Mouse (Mus musculus): Measurements from ENCODE around the gene Gramd1c. TPM values are rescaled to one million over a fixed set of nuclear protein-coding genes. Genes with fewer than 3 reads are reported as not detected.

The Gramd1c gene
- polyA plus RNA-seq, 1 experiment from 2014 or later, result 5.6 TPM

GRCm38 (mm10) chr16:44011010-44011409, 52.1 kb downstream of the Gramd1c start:
- H3K4me3 ChIP-seq (ENCODE audit: low read length), result no peak overlapping the region
- 50% methylated on average over 5 of the region's 5 CpGs for WGBS
- no peaks in the 10 kb centered on the region for H3K27me3 ChIP-seq (ENCODE audit: control insufficient read depth, insufficient read depth, low read length)
- ATAC-seq (ENCODE audit: low FRiP score, low TSS enrichment), result 0 out of 2 replicates have a peak, but pooled peaks have one; percentile 55
- H3K4me1 ChIP-seq (ENCODE audit: control insufficient read depth, insufficient read depth, low read length), result no peaks in the 10 kb centered on the region
- no peaks in the 10 kb centered on the region for H3K36me3 ChIP-seq (ENCODE audit: control insufficient read depth, insufficient read depth, low read length)
- H3K9ac ChIP-seq (ENCODE audit: low read depth, low read length), result no peak overlapping the region
- H3K27ac ChIP-seq (ENCODE audit: low read depth, low read length), result no peak overlapping the region
- H3K9me3 ChIP-seq (ENCODE audit: control insufficient read depth, low read length), result no peaks in the 10 kb centered on the region
- H3K4me2 ChIP-seq (replicated peaks; ENCODE audit: low read depth, low read length), result no peak overlapping the region

GRCm38 (mm10) chr16:44002086-44002485, 61.1 kb downstream of the Gramd1c start:
- no peaks in the 10 kb centered on the region for H3K27me3 ChIP-seq (ENCODE audit: control insufficient read depth, insufficient read depth, low read length)
- no peak overlapping the region for H3K9ac ChIP-seq (ENCODE audit: low read depth, low read length)
- WGBS, result 60% methylated on average over 5 of the region's 5 CpGs
- no peak overlapping the region for H3K27ac ChIP-seq (ENCODE audit: low read depth, low read length)
- H3K4me3 ChIP-seq (ENCODE audit: low read length), result no peak overlapping the region
- H3K4me2 ChIP-seq (replicated peaks; ENCODE audit: low read depth, low read length), result no peak overlapping the region
- H3K36me3 ChIP-seq (ENCODE audit: control insufficient read depth, insufficient read depth, low read length), result no peaks in the 10 kb centered on the region
- H3K4me1 ChIP-seq (ENCODE audit: control insufficient read depth, insufficient read depth, low read length), result no peaks in the 10 kb centered on the region
- H3K9me3 ChIP-seq (ENCODE audit: control insufficient read depth, low read length), result no peaks in the 10 kb centered on the region
- no peak for ATAC-seq (ENCODE audit: low FRiP score, low TSS enrichment)

- Histone ChIP-seq H3K9ac (ENCODE audit: low read depth, low read length) (no peak overlapping the region), H3K4me3 (ENCODE audit: low read length) (no peak overlapping the region), H3K27ac (ENCODE audit: low read depth, low read length) (no peak overlapping the region), H3K4me2 (replicated peaks; ENCODE audit: low read depth, low read length) (no peak overlapping the region), H3K27me3 (ENCODE audit: control insufficient read depth, insufficient read depth, low read length) (no peaks in the 10 kb centered on the region), H3K9me3 (ENCODE audit: control insufficient read depth, low read length) (no peaks in the 10 kb centered on the region), H3K36me3 (ENCODE audit: control insufficient read depth, insufficient read depth, low read length) (no peaks in the 10 kb centered on the region), H3K4me1 (ENCODE audit: control insufficient read depth, insufficient read depth, low read length) (no peaks in the 10 kb centered on the region)
- ATAC-seq (ENCODE audit: low FRiP score, low TSS enrichment), result no peak
- 76% methylated on average over 5 of the region's 5 CpGs for WGBS
These were observed 63.6 kb downstream of the Gramd1c start for GRCm38 (mm10) chr16:43999541-43999940.

- no peak for ATAC-seq (ENCODE audit: low FRiP score, low TSS enrichment)
These were observed 64.0 kb downstream of the Gramd1c start for GRCm38 (mm10) chr16:43999111-43999510.

GRCm38 (mm10) chr16:43994623-43995022, 68.5 kb downstream of the Gramd1c start:
- WGBS, result 84% methylated on average over 3 of the region's 3 CpGs
- no peak overlapping the region for H3K4me3 ChIP-seq (ENCODE audit: low read length)
- H3K9ac ChIP-seq (ENCODE audit: low read depth, low read length), result no peak overlapping the region
- H3K36me3 ChIP-seq (ENCODE audit: control insufficient read depth, insufficient read depth, low read length), result no peaks in the 10 kb centered on the region
- H3K27ac ChIP-seq (ENCODE audit: low read depth, low read length), result no peak overlapping the region
- ATAC-seq (ENCODE audit: low FRiP score, low TSS enrichment), result no peak
- no peaks in the 10 kb centered on the region for H3K27me3 ChIP-seq (ENCODE audit: control insufficient read depth, insufficient read depth, low read length)
- H3K9me3 ChIP-seq (ENCODE audit: control insufficient read depth, low read length), result no peaks in the 10 kb centered on the region
- H3K4me2 ChIP-seq (replicated peaks; ENCODE audit: low read depth, low read length), result no peak overlapping the region
- no peaks in the 10 kb centered on the region for H3K4me1 ChIP-seq (ENCODE audit: control insufficient read depth, insufficient read depth, low read length)

More at GRCm38 (mm10) chr16:43999111-43999510, 64.0 kb downstream of the Gramd1c start:
- Histone ChIP-seq H3K9me3 (ENCODE audit: control insufficient read depth, low read length) (no peaks in the 10 kb centered on the region), H3K27ac (ENCODE audit: low read depth, low read length) (no peak overlapping the region), H3K4me3 (ENCODE audit: low read length) (no peak overlapping the region), H3K36me3 (ENCODE audit: control insufficient read depth, insufficient read depth, low read length) (no peaks in the 10 kb centered on the region), H3K27me3 (ENCODE audit: control insufficient read depth, insufficient read depth, low read length) (no peaks in the 10 kb centered on the region), H3K4me2 (replicated peaks; ENCODE audit: low read depth, low read length) (no peak overlapping the region), H3K9ac (ENCODE audit: low read depth, low read length) (no peak overlapping the region), H3K4me1 (ENCODE audit: control insufficient read depth, insufficient read depth, low read length) (no peaks in the 10 kb centered on the region)
- WGBS, result 86% methylated on average over 8 of the region's 8 CpGs

- no peak overlapping the region for H3K4me2 ChIP-seq (replicated peaks; ENCODE audit: low read depth, low read length)
- H3K27me3 ChIP-seq (ENCODE audit: control insufficient read depth, insufficient read depth, low read length), result no peaks in the 10 kb centered on the region
- 89% methylated on average over 4 of the region's 4 CpGs for WGBS
- H3K4me1 ChIP-seq (ENCODE audit: control insufficient read depth, insufficient read depth, low read length), result no peaks in the 10 kb centered on the region
- no peak overlapping the region for H3K4me3 ChIP-seq (ENCODE audit: low read length)
- H3K9me3 ChIP-seq (ENCODE audit: control insufficient read depth, low read length), result no peaks in the 10 kb centered on the region
- H3K9ac ChIP-seq (ENCODE audit: low read depth, low read length), result no peak overlapping the region
- ATAC-seq (ENCODE audit: low FRiP score, low TSS enrichment), result no peak
- H3K36me3 ChIP-seq (ENCODE audit: control insufficient read depth, insufficient read depth, low read length), result no peaks in the 10 kb centered on the region
- H3K27ac ChIP-seq (ENCODE audit: low read depth, low read length), result no peak overlapping the region
These were observed 76.8 kb downstream of the Gramd1c start for GRCm38 (mm10) chr16:43986299-43986698.

GRCm38 (mm10) chr16:43980110-43980609, 83.0 kb downstream of the Gramd1c start:
- WGBS, result 28% methylated on average over 9 of the region's 9 CpGs

GRCm38 (mm10) chr16:43979328-43980109, 83.6 kb downstream of the Gramd1c start, which contains the start of gene Zdhhc23:
Zdhhc23 (minus strand) TSS chr16:43979791.
- Histone ChIP-seq H3K9me3 (ENCODE audit: control insufficient read depth, low read length) (no peaks in the 10 kb centered on the region), H3K4me3 (ENCODE audit: low read length) (peak within 1 kb of the TSS; percentile 71)
- peak; percentile 87 for ATAC-seq (ENCODE audit: low FRiP score, low TSS enrichment)

More at GRCm38 (mm10) chr16:43980110-43980609, 83.0 kb downstream of the Gramd1c start:
- Histone ChIP-seq H3K27me3 (ENCODE audit: control insufficient read depth, insufficient read depth, low read length) (peaks cover 13% of the 10 kb centered on the region), H3K4me2 (replicated peaks; ENCODE audit: low read depth, low read length) (peak overlapping the region; percentile 100), H3K36me3 (ENCODE audit: control insufficient read depth, insufficient read depth, low read length) (no peaks in the 10 kb centered on the region), H3K4me3 (ENCODE audit: low read length) (peak overlapping the region; percentile 71), H3K9me3 (ENCODE audit: control insufficient read depth, low read length) (no peaks in the 10 kb centered on the region), H3K27ac (ENCODE audit: low read depth, low read length) (no peak overlapping the region), H3K9ac (ENCODE audit: low read depth, low read length) (peak overlapping the region; percentile 62), H3K4me1 (ENCODE audit: control insufficient read depth, insufficient read depth, low read length) (0 out of 2 replicates have a peak, but pooled peaks cover 4% of the 10 kb centered on the region)
- no peak for ATAC-seq (ENCODE audit: low FRiP score, low TSS enrichment)

GRCm38 (mm10) chr16:43979010-43979327, 84.2 kb downstream of the Gramd1c start:
- H3K27me3 ChIP-seq (ENCODE audit: control insufficient read depth, insufficient read depth, low read length), result peaks cover 13% of the 10 kb centered on the region
- H3K36me3 ChIP-seq (ENCODE audit: control insufficient read depth, insufficient read depth, low read length), result no peaks in the 10 kb centered on the region
- whole genome bisulfite sequencing, result 22% methylated on average over 7 of the region's 7 CpGs
- no peaks in the 10 kb centered on the region for H3K9me3 ChIP-seq (ENCODE audit: control insufficient read depth, low read length)
- 0 out of 2 replicates have a peak, but pooled peaks cover 4% of the 10 kb centered on the region for H3K4me1 ChIP-seq (ENCODE audit: control insufficient read depth, insufficient read depth, low read length)
- H3K27ac ChIP-seq (ENCODE audit: low read depth, low read length), result no peak overlapping the region
- peak overlapping the region; percentile 100 for H3K4me2 ChIP-seq (replicated peaks; ENCODE audit: low read depth, low read length)
- peak overlapping the region; percentile 71 for H3K4me3 ChIP-seq (ENCODE audit: low read length)
- no peak; the same call in 1 of the 2 replicates for ATAC-seq (ENCODE audit: low FRiP score, low TSS enrichment)
- H3K9ac ChIP-seq (ENCODE audit: low read depth, low read length), result peak overlapping the region; percentile 62; the same call in 1 of the 2 replicates

More at GRCm38 (mm10) chr16:43979328-43980109, 83.6 kb downstream of the Gramd1c start, which contains the start of gene Zdhhc23:
- H3K27me3 ChIP-seq (ENCODE audit: control insufficient read depth, insufficient read depth, low read length), result peaks cover 13% of the 10 kb centered on the region
- no peak within 1 kb of the TSS for H3K27ac ChIP-seq (ENCODE audit: low read depth, low read length)
- H3K36me3 ChIP-seq (ENCODE audit: control insufficient read depth, insufficient read depth, low read length), result no peaks in the 10 kb centered on the region
- peak within 1 kb of the TSS; percentile 62 for H3K9ac ChIP-seq (ENCODE audit: low read depth, low read length)
- peak within 1 kb of the TSS; percentile 100 for H3K4me2 ChIP-seq (replicated peaks; ENCODE audit: low read depth, low read length)
- 0 out of 2 replicates have a peak, but pooled peaks cover 4% of the 10 kb centered on the region for H3K4me1 ChIP-seq (ENCODE audit: control insufficient read depth, insufficient read depth, low read length)
- under 1% methylated on average over 88 of the region's 103 CpGs for WGBS
